Mouse (Mus musculus) adrenal gland, postnatal 4 days (tissue): ENCODE measurements at regions not wholly inside any gene's neighbourhood (a gene's known extent, or its start where the extent isn't known, plus 50 kb on each side); places are given as distances from the start of the nearest gene placed in this dataset.

Experiments
- DNase-seq, 2 experiments: peaks; one replicate each; pipeline ENCODE4 v3.0.0; 2021 to 2022; ENCODE audit warnings: low spot score in 2 of 2, mixed read lengths in 2 of 2

- DNase-seq, result no peak
Measured at GRCm38 (mm10) chr1:89373806-89374205, 80.8 kb upstream of the Agap1 start.

- DNase-seq, result no peak
Measured at GRCm38 (mm10) chr1:89374271-89374670, 80.3 kb upstream of the Agap1 start.

DNA sequence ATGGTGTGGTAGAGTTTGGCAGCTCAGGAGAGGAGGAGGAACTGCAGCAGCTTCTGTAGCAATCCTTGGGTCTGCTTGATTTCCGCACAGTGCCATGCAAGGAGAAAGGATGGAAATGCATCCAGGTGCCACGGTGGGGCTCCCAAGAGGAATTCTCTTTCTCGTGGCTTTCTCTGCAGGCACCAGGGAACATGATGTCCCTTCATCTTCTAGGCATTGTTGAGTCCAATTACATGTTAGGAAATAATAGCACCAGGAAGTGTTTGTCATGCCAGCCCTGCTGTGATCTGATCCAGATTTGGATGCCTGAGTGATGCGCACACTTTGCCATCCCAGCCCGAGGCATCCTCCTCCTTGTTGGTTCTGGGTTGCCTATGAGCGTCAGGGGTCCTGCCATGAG, 72.6 kb upstream of the Agap1 start:
- no peak for DNase-seq

DNA sequence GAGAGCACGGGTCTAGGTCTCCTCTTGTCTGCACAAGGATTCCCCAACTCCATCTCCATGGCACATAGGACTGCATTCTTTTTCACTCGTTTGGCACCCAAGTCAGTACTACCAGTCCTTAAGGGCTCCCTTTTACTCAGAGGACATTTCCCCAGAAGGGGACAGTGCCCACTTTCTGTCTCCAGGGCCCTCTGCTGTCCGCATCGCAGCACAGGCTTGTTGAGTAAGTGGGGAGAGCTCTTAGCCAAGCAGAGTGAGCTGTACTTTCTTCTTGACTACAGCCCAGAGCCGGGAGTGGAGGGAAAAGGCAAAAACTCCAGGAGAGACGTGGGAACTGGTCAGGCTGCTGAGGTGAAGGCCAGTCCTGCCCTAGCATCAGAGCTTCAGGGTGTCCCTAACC, 69.5 kb upstream of the Agap1 start:
- no peak for DNase-seq

- no peak for DNase-seq
Measured at GRCm38 (mm10) chr1:89392711-89393110, 61.9 kb upstream of the Agap1 start.

GRCm38 (mm10) chr1:89394471-89394870, 60.1 kb upstream of the Agap1 start:
- DNase-seq, result no peak

DNA sequence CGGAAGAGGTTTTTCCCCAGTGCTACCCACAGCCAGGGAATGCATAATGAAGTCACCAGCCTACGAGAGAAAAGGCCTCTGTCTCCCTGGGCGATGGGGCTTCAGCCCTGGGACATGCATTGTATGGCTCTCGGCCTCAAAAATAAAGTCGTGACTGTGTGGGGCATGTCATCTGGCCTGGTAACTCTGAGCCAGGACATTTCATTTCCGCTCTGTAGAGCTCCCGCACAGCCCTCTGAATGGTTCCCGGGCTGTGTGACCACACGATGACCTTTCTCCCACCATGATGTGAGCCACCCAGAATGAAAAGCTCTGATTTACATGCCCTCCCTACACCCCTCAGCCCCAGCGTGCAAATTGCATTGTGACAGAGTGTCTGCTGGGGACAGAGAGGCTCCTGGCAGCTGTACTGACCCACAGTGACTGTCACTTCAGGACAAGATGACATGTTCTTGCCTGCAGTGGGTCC, 53.8 kb upstream of the Agap1 start:
- DNase-seq, result no peak

GRCm38 (mm10) chr1:89402513-89403210, 51.9 kb upstream of the Agap1 start:
- no peak for DNase-seq

GRCm38 (mm10) chr1:89403551-89404050, 51.0 kb upstream of the Agap1 start:
- DNase-seq, result no peak
